Mouse (Mus musculus) cerebellum, adult 8-10 months (tissue): Measurements from ENCODE around the gene Tubb1.

Experiments
- DNase-seq: peaks from one replicate; pipeline ENCODE4 v3.0.0; 2022

Tubb1 gene

DNA sequence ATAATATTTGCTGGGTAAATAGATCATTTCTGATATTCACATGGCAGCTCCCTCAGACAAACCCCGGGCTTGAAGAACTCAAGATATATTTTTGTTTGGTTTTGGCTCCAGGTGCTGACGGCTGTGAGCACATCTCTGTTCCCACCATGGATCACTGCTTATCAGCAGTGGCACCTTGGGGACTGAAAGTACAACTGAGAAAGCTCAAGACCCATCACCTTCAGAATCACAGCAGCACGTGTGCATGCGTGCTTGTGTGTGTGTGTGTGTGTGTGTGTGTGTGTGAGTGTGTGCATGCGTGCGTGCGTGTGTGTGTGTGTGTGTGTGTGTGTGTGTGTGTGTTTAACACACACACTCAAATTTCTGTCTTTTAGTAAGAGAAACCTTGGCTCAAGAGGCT lies 6.1 kb upstream of the Tubb1 start:
- no peak for DNase-seq

DNA sequence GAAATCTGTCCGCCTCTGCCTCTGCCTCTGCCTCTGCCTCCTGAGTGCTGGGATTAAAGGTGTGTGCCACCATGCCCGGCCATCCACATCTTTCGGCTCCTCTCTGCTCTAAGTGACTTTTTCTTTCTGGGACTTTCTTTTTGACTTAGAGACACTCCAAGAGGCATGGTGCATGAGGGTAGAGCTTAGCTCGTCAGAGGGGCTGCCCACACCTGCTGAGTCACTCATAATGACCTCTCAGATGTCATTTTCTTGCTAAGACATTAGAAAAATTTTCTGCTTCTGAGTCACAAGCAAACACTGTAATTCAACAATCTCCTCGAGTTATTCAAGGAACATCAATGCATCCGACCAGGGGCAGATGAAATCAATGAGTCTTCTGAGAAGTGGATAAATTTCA lies 5.5 kb upstream of the Tubb1 start:
- no peak for DNase-seq

DNA sequence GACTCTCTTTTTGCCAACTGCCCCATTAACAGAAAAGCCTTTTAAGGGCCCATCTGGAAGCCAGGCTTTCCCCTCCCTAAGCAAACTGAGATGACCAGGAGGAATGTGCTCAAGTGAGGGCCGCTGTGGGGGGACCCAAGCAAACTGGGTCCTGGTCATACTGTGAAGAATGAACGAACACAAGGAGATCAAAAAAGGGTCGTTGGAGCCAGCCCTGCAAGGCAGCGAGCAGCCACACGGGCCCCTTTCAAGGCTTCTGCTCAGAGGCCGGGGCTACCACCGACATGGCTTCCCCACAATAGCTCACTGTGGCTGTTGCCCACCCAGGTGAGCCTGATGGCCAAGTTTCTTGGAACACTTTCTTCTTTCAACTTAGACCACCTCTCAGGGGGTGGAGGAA lies 4.0 kb upstream of the Tubb1 start:
- DNase-seq = no peak

DNA sequence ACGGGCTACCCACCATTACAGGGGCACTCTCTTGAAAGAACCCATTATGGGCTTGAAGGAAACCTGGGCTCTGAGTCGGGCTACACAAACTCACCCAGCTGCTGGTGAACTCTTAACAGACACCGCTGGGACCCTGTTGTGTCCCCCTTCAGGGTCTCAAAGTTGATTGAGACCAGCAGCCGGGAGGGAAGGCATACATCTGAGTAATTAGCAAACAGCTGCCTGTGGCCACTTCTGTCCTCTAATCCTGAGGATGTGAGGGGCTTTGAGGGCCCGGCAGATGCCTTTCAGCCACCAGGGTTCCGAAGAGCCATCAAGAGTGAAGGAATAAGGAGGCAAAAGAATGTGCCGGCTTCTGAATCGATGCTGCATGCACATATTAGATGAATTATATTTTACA lies 3.6 kb upstream of the Tubb1 start:
- DNase-seq = no peak

DNA sequence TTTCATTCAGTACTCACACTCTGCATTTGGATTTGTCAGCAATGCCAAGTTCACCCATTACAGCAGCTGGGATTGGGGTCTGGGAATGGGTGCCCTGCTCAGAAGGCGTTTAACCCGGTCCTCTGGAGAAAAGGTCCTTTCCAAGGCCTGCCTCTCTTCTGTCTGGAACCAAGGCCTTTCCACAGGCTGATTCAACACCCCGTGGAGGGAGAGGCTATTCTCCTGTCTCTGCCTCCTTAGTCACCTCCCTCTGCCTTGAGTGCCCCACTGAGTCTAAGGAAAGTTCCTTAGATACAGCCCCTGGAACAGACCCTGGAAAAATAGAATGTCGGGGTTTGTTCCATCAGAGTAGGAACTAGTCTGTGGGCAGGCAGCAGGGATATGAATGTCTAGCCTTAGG lies 2.1 kb upstream of the Tubb1 start:
- DNase-seq = no peak

DNA sequence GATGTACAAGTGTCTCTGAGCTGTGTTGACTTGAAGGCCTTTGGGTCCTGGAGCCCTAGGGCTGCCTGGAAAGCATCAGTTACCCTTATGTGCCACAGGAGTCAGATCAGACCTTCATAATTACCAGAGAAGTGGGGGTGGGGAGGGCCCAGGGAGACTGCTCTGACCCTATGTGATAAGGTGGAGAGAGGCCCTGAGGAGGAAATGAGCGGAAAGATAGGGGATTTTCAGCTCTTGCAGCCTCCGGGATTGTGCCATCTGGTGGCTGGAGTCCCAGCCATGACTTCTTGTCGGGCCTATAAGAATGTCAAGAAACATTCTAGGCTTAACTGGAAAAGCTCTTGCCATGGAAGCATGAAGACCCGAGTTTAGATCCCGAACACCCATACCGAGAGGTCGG lies 3.2 kb downstream of the Tubb1 start:
- DNase-seq = no peak

DNA sequence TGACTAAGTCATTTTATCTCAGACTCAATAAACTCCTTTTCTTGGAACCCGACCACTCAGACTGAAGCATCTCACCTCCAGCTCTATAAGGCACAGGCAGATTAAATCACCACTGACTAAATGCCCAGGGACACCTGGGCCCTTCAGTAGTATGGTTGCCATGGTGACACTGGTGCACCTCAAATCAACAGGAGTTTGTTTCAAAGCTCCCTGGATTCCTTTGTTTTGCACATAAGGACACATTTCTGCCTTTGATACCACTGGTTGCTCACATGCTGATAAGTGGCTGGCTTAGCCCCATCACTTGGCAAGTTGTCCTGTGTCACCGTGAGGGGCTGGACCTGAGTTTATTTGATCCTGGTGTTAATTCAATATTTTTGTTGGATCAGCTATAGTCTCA lies 8.9 kb downstream of the Tubb1 start:
- DNase-seq = no peak

DNA sequence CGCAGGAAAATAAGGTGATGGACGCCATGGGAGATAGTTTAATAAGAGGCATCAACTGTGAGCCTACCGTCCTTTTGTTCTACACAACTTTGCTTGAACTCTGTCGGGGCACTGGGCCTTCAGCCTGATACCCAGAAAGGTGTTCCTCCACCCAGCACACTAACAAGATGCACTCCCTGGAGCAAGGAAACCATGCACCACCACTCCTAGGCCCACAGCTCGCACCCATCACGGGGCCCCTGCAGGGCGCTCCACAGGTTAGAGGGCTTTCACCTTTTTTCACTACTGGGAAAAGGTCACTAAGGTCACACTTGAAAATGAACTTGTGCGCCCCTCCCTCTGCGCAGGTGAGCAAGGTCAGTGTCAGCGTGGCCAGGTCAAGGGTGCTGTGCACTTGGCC lies 12.9 kb downstream of the Tubb1 start:
- DNase-seq = no peak

DNA sequence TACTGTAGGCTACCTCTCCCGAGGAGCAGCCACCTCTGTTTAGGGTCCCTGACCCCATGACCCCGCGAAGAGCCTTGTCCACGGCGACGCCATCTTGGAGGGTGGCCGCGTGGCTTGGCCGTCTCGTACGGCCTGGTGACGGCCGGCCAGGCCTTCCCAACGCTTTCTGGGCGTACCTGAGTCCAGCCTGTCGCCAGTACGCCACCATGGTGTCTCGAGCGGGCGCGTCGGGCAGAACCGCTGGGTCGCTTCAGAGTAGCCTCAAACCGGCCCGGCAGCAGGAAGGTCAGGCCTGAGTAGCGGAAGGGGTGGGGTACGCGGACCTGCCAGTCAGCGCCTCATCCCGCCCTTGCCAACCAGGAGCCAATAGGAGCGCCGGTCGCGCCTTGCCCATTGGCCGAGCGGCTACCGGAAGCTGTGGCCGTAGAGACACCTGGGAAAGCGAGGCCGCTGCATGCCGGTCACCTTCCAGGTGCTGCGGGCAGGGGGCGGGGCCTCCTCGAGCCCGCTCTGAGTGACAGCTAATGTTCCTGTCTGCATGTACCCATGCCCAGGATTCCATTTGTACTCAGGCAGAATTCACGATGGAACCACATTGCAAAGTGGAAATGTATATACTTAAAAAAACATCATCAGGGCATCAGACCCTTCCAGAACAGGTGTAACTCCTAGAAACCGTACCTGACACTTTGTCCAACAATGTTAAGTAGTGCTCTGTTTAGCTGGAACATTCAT lies 13.5 kb downstream of the Tubb1 start, which contains the start of gene Atp5e:
TSS of gene Atp5e (minus strand) at position 317 of the 735 bp plus-strand sequence.
- DNase-seq = peak; percentile 97

DNA sequence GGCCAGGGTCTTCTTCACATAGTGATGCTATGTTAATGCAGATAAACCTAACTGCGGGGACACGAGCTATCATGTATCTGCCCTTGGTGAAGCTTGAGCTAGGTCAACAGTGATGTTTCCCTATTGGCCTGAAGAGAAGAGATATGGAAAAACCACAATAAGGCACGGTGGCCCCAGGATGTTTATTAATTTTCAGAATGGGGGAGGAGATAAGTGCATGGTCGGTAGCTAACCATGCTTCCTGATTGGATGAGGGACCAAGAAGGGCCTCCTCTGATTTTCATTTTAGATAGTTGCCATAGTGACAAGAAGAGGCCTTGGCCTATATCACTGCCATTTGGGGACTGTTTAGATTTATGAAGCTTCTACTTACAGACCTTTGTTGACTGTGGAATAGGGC lies 19.8 kb downstream of the Tubb1 start:
- DNase-seq = no peak

DNA sequence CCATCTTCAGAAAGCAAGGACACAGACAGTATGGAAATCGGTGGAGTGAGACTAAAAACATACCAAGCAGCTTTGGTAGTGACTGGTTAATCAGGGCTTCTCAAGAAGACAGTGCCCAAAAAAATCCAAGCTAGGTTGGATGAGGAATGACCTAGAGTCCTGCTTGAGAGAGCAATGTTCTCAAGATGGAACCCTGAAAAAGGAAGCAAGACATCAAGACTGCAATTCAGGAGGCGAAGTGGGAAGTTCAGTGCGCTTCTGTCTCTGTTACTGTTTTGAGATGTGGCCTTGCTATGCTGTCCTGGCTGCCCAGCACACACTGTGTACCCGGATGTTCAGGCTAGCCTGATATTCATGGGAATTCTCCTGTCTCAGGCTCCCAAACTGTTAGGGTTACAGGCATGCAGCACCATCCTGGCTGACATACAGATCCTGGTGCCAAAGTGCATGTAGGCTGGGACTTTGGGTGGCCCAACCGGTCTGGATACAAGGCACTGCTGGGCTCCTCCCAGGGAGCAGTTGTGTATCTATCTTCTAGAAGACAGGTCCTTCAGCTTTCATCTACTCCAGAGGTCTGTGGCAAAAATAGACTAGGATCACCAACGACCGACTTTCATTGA lies 20.4 kb downstream of the Tubb1 start:
- DNase-seq = no peak

DNA sequence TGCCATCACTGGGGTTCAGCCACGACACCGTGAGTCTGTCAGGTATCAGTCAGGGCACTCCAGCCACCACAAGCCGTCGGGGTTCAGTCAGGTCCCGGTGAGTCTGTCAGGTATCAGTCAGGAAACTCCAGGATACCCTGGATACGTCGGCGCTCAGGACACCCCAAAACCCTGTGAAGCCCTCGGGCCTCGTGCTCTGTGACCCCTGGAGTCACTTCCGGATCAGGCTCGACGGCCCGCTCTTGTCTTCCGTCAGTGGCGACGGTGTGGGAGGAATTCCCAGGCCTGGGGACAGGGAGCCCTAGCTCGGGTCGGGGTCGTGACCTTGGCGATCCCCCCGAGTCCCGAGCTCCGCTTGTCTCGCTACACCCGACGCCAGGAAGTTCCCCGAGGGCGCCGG lies 21.9 kb downstream of the Tubb1 start:
- DNase-seq = no peak

DNA sequence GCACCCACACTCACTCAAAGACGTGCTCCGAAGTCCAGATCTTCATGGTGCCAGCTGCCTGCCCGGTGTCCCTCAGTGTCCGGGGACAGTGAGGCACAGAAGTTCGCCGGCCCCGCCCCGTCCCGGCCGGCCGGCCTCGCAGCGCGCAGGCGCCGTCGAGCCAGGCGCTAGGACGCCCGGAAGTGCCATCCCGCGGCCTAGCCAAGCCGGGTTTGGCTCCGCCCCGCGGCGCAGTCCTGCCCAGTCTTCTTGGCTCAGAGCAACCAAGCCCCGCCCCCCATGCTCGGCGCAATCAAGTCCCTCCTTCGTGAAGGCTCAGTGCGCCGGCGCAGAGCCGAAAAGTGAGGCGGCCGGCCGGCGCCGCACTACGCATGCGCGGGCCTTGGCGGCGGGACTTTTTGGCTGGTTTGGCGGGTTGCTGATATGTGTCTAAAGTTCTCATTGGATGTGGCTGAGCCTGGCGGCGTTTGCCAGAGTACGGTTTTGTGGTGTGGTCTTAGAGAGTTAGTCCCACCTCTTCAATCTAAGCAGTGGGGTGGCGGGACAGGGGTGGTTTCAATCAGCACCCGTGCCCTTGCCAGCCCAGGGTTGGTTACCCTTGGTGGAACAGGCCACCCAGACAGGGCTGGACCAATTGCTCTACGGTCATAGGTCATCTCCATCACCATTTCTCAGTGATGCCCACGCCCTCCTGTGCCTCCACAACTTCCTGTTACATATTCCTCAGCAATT lies 22.5 kb downstream of the Tubb1 start, which contains the start of gene Prelid3b:
TSS of gene Prelid3b (minus strand) at position 264 of the 732 bp plus-strand sequence.
- DNase-seq = peak; percentile 97

DNA sequence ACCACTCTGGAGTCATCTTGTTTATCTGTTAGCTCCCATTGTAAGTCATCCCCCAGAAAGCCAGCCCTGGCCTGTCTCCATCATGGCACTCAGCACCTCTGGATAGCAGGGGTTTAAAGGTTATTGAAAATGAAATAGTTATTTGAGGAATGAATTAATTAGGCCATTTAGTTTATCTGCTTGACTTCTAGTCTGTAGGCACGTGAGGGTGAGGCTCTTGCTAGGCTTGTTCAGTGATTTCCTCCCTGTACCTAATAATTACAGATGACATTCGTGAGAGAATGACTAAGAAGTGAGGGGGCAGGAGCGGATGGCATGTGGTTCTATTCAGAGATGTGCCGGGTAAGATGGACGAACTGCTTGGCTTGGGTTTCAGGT lies 23.0 kb downstream of the Tubb1 start:
- DNase-seq = no peak

DNA sequence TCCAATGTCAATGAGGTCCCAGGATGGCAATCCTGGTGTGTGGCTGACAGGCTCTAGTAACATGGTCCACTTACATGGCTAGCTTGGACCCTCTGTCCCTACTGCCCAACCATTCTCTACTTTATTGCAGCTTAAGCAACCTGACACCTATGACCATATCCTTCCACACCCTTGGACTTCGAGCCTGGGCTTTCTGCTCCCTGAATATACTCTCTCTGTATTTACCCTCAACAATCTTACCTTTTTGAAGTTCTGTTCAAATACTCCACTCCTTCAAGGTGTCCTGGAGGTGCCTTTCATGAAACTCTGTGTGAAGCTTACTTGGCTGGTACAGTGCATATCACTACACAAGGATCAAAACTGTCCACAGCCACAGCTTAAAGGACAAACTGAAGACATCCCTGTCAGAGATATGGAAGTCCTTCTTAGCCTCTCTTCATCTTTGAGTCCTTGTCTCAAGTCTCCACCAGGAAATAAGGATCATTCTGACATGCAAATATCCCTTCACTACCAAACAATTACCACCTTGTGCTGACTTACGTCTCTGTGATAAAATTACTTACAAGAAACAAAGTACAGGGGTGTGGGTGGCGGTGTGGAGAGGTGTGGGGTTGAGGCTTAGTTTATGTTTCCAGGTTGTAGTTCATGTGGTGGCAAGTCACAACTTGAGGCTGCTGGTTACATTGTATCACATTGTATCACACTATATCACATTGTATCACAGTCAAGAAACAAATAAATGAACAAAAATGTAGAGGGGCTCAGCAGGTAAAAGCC lies 27.2 kb downstream of the Tubb1 start:
- DNase-seq = no peak

DNA sequence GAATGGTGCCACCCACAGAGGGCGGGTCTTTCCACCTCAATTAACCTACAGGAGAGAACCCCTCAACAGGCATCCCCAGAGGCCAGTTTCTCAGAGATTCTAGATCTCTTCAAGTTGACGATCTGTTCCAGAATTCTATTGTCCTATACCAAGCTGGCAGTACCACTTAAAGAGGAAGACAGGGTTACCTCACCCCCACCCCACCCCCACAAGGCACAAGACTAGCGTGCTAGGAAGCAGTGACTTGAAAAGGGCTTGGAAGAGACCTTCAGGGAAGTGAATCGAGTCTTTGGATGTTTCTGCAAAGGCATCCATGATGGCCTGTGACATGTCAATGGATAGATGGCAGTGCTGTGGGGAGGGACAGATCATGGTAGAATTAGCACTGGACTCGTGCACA lies 28.3 kb downstream of the Tubb1 start:
- no peak for DNase-seq

DNA sequence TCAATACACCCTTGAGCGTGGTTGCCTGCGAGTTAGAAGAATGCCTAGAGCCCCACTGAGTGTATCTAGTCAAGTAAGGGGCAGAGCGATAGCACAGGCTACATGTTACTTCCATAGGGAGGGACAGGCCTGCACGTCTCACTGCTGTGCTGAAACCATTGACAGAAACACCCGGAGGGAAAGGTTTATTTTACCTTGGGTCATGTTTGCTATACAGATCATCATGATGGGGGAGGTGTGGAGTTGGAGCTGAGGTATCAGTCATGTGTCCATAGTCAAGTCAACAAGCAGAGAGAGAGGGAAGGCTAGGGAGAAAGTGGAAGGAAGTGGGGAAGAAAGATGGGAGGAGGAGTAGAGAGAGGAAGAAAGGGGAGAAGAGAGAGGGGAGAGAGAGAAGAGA lies 36.5 kb downstream of the Tubb1 start:
- DNase-seq = no peak

DNA sequence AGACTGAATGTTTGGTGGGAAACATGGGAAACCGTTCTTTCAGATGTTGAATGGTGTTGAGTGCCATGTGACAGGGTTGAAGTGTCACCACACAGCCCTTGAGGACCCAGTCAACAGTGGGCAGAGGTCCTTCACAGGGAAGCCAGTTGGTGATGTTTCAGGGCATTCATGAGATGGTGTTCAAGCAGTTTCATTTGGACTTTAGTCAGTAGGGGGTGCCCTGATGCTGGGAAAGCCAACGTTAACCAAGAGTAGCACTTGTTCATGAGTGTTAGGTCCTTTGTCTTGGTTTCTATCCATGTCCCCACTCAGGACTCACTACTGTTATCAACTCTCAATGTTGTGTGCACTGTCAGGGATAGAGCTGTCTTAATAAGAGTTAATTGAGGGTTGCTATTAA lies 42.4 kb downstream of the Tubb1 start:
- no peak for DNase-seq

DNA sequence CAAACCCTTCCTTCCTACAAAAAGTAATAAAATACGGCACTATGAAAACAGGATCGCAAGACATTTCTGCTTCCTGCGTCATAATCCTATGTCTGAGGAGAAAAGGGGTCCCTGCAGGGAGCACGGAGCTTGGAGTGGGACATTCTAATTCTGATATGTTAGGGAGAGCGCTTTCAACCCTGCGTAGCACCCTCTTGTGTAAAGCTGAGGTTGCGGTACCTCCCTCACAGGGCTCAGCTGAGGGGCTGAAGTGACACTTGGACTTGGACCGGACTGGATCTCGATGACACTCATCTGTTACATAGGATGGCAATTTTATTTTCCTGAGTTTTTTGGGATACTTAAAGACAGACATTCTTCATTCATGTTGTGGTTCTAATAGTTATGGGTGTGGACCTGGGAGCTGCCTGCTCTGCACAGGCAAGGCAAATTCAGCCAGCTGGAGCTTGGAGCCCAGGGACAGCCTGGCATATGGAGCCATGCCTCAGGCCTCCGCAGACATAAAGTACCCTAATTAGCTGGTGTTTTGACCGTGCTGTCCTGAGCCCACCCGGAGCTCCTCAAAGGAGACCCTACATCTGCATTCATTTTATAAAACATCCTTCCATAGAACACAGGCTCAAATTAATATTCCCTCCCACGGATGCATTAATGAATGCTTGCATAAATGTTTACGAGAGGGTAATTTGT lies 50.5 kb downstream of the Tubb1 start:
- DNase-seq = no peak

DNA sequence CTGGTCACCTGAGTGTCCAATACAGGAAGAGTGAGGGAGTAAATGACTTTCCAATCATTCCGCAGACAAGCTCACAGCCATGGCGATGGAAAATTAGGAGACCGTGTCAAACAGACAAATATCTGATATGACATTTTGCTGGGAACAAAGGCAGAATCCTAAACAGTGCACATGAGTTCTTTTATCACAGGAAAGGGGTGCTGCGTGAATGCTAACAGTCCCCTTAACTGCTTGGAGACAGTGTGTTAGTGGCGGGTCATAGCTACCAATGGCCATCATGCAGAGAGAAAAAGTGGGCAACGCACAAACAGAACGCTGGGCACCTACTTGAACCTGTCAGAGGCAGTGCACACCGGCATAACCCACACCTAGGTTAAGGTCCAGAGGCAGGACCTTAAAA lies 51.0 kb downstream of the Tubb1 start:
- DNase-seq = no peak

DNA sequence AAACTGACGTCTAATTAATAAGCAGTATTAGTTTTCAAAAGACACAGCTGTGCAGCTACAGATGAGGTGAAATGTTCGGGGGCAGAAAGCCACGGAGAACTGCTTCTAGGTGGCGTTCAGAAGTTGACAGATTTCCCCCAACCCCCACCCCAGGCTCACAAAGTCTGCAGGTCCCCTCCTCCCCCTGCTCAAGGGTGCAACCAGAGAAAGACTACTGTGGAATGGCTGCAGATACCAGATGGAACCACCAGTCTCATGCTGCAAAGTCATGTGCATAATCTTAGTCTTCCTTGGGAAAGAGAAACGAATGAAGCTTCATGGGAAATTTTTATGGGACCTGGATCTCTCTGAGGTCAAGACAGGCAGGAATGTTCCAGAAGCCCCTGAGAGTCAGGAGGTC lies 51.8 kb downstream of the Tubb1 start:
- DNase-seq = no peak

DNA sequence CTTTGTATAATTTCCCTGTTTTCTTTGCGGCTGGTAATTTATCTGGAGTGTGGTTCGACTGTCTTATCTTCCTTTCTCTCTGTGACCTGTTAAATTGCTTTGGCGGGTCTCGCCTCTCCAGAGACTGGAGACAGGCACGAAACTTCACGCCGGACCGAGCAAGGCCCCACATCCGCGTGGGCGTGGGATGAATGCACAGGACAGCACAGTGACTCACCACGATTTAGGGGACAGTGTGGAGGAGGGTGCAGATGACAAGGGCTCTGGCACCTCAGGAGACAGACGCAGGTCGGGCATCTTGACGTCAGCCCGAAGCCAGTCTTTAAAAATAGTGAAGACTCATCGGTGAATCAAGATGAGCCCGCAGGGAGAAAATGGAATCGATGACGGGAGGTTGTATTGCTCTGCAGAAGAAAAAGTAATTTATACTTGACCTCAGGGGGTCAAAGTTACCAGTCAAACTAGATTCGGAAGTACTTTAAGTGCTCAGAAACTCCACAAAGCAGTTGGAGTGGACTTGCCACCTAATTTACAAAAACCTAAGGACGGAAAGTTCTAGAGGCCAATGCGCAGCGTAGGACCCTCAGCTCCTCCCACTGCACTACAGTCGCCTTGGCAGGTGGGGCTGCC lies 52.5 kb downstream of the Tubb1 start:
- no peak for DNase-seq
